Mouse (Mus musculus): ENCODE measurements around the gene Zfp804b. TPM values are rescaled to one million over a fixed set of nuclear protein-coding genes. Genes with fewer than 3 reads are reported as not detected.

Gene Zfp804b
- polyA plus RNA-seq, 1 experiment, result not detected

GRCm38 (mm10) chr5:7284336-7284735 lies 60.2 kb downstream of the Zfp804b start:
- Histone ChIP-seq H3K79me3 (ENCODE audit: low read depth) (no peaks in the 10 kb centered on the region), H3K4me3 (ENCODE audit: insufficient read depth, poor library complexity, severe bottlenecking) (no peak overlapping the region), H3K27me3 (ENCODE audit: control insufficient read depth, insufficient read depth, insufficient read length) (no peaks in the 10 kb centered on the region), H3K36me3 (ENCODE audit: control insufficient read depth, insufficient read depth) (no peaks in the 10 kb centered on the region), H3ac (ENCODE audit: control insufficient read depth, insufficient read length, low read depth) (no peak overlapping the region), H3K79me2 (ENCODE audit: control insufficient read depth, insufficient read depth) (no peaks in the 10 kb centered on the region)
- no peak for TF ChIP-seq MYOD1 (IDR thresholded peaks at IDR 0.05; ENCODE audit: control insufficient read depth, insufficient read length, low read depth)

- Histone ChIP-seq H3K27me3 (ENCODE audit: control insufficient read depth, insufficient read depth, insufficient read length) (no peaks in the 10 kb centered on the region), H3K79me2 (ENCODE audit: control insufficient read depth, insufficient read depth) (no peaks in the 10 kb centered on the region), H3K79me3 (ENCODE audit: low read depth) (no peaks in the 10 kb centered on the region), H3K4me3 (ENCODE audit: insufficient read depth, poor library complexity, severe bottlenecking) (no peak overlapping the region), H3K36me3 (ENCODE audit: control insufficient read depth, insufficient read depth) (no peaks in the 10 kb centered on the region), H3ac (ENCODE audit: control insufficient read depth, insufficient read length, low read depth) (no peak overlapping the region)
- TF ChIP-seq USF1 (IDR thresholded peaks at IDR 0.05; ENCODE audit: low read depth), result no peak
- TF ChIP-seq MYOD1 (IDR thresholded peaks at IDR 0.05; ENCODE audit: control insufficient read depth, insufficient read length, low read depth), result no peak
- TF ChIP-seq MAX (IDR thresholded peaks at IDR 0.05), result no peak
- no peak for TF ChIP-seq CTCF (IDR thresholded peaks at IDR 0.05; ENCODE audit: control insufficient read depth, insufficient read depth, insufficient read length)
- TF ChIP-seq FOSL1 (IDR thresholded peaks at IDR 0.05; ENCODE audit: insufficient read depth, low read length, poor library complexity, severe bottlenecking), result no peak
- no peak for TF ChIP-seq MYOG (IDR thresholded peaks at IDR 0.05; ENCODE audit: control insufficient read depth, extremely low read depth, insufficient read length)
- no peak for TF ChIP-seq CEBPB (IDR thresholded peaks at IDR 0.05; ENCODE audit: low read depth)
These were observed 67.7 kb downstream of the Zfp804b start for GRCm38 (mm10) chr5:7276659-7277455.

- Histone ChIP-seq H3K27me3 (ENCODE audit: control insufficient read depth, insufficient read depth, insufficient read length) (no peaks in the 10 kb centered on the region), H3K36me3 (ENCODE audit: control insufficient read depth, insufficient read depth) (no peaks in the 10 kb centered on the region), H3K79me2 (ENCODE audit: control insufficient read depth, insufficient read depth) (no peaks in the 10 kb centered on the region), H3ac (ENCODE audit: control insufficient read depth, insufficient read length, low read depth) (no peak overlapping the region), H3K4me3 (ENCODE audit: insufficient read depth, poor library complexity, severe bottlenecking) (no peak overlapping the region), H3K79me3 (ENCODE audit: low read depth) (no peaks in the 10 kb centered on the region)
- no peak for TF ChIP-seq FOSL1 (IDR thresholded peaks at IDR 0.05; ENCODE audit: insufficient read depth, low read length, poor library complexity, severe bottlenecking)
- no peak for TF ChIP-seq MYOG (IDR thresholded peaks at IDR 0.05; ENCODE audit: control insufficient read depth, extremely low read depth, insufficient read length)
- TF ChIP-seq CTCF (IDR thresholded peaks at IDR 0.05; ENCODE audit: control insufficient read depth, insufficient read depth, insufficient read length), result no peak
- TF ChIP-seq MAX (IDR thresholded peaks at IDR 0.05), result no peak
- no peak for TF ChIP-seq MYOD1 (IDR thresholded peaks at IDR 0.05; ENCODE audit: control insufficient read depth, insufficient read length, low read depth)
- TF ChIP-seq CEBPB (IDR thresholded peaks at IDR 0.05; ENCODE audit: low read depth), result no peak
- TF ChIP-seq USF1 (IDR thresholded peaks at IDR 0.05; ENCODE audit: low read depth), result no peak
These were observed 167.0 kb downstream of the Zfp804b start for GRCm38 (mm10) chr5:7177589-7177988.

GRCm38 (mm10) chr5:7139658-7140057 lies 204.9 kb downstream of the Zfp804b start:
- H3ac ChIP-seq (ENCODE audit: control insufficient read depth, insufficient read length, low read depth), result no peak overlapping the region
- no peaks in the 10 kb centered on the region for H3K79me2 ChIP-seq (ENCODE audit: control insufficient read depth, insufficient read depth)
- TF ChIP-seq CTCF (IDR thresholded peaks at IDR 0.05; ENCODE audit: control insufficient read depth, insufficient read depth, insufficient read length) (no peak), MYOG (IDR thresholded peaks at IDR 0.05; ENCODE audit: control insufficient read depth, extremely low read depth, insufficient read length) (no peak), USF1 (IDR thresholded peaks at IDR 0.05; ENCODE audit: low read depth) (no peak), MYOD1 (IDR thresholded peaks at IDR 0.05; ENCODE audit: control insufficient read depth, insufficient read length, low read depth) (no peak), FOSL1 (IDR thresholded peaks at IDR 0.05; ENCODE audit: insufficient read depth, low read length, poor library complexity, severe bottlenecking) (no peak), CEBPB (IDR thresholded peaks at IDR 0.05; ENCODE audit: low read depth) (no peak), MAX (IDR thresholded peaks at IDR 0.05) (no peak)
- H3K36me3 ChIP-seq (ENCODE audit: control insufficient read depth, insufficient read depth), result no peaks in the 10 kb centered on the region
- no peaks in the 10 kb centered on the region for H3K27me3 ChIP-seq (ENCODE audit: control insufficient read depth, insufficient read depth, insufficient read length)
- no peaks in the 10 kb centered on the region for H3K79me3 ChIP-seq (ENCODE audit: low read depth)
- no peak overlapping the region for H3K4me3 ChIP-seq (ENCODE audit: insufficient read depth, poor library complexity, severe bottlenecking)

DNA sequence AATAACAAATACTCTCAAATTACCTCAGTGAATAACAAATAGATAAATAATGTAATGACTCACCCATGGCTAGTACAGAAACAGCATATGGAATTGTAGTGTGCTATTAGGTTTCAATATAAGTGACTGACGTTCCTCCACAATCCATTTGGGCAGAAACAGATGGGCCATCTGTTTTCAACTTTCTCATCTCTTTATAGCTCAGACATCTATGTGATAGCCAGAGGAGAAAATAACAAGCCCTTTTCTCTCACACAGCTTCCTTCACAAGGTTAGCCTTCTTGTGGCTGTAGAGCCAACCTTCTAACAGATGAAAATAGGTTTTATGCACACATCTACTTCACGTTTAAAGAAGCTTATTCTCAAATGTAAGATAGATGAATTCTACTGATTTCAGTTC lies 242.2 kb downstream of the Zfp804b start:
- Histone ChIP-seq H3ac (ENCODE audit: control insufficient read depth, insufficient read length, low read depth) (no peak overlapping the region), H3K4me3 (ENCODE audit: insufficient read depth, poor library complexity, severe bottlenecking) (no peak overlapping the region), H3K79me3 (ENCODE audit: low read depth) (no peaks in the 10 kb centered on the region), H3K27me3 (ENCODE audit: control insufficient read depth, insufficient read depth, insufficient read length) (no peaks in the 10 kb centered on the region), H3K79me2 (ENCODE audit: control insufficient read depth, insufficient read depth) (no peaks in the 10 kb centered on the region), H3K36me3 (ENCODE audit: control insufficient read depth, insufficient read depth) (no peaks in the 10 kb centered on the region)
- no peak for TF ChIP-seq MAX (IDR thresholded peaks at IDR 0.05)
- no peak for TF ChIP-seq USF1 (IDR thresholded peaks at IDR 0.05; ENCODE audit: low read depth)
- no peak for TF ChIP-seq MYOG (IDR thresholded peaks at IDR 0.05; ENCODE audit: control insufficient read depth, extremely low read depth, insufficient read length)
- no peak for TF ChIP-seq FOSL1 (IDR thresholded peaks at IDR 0.05; ENCODE audit: insufficient read depth, low read length, poor library complexity, severe bottlenecking)
- TF ChIP-seq CTCF (IDR thresholded peaks at IDR 0.05; ENCODE audit: control insufficient read depth, insufficient read depth, insufficient read length), result no peak
- TF ChIP-seq MYOD1 (IDR thresholded peaks at IDR 0.05; ENCODE audit: control insufficient read depth, insufficient read length, low read depth), result no peak
- no peak for TF ChIP-seq CEBPB (IDR thresholded peaks at IDR 0.05; ENCODE audit: low read depth)
